Mouse (Mus musculus) kidney, adult 11 months (tissue): ENCODE results near the gene Elovl3.
"Not testable (repeated sequence)": the region's sequence is repeated elsewhere in the genome, so short reads cannot be mapped to it uniquely, and the experiment has no call there.

ENCODE experiments used
- DNase-seq: peaks from one replicate; pipeline ENCODE4 v3.0.0; 2022

Gene Elovl3

DNA sequence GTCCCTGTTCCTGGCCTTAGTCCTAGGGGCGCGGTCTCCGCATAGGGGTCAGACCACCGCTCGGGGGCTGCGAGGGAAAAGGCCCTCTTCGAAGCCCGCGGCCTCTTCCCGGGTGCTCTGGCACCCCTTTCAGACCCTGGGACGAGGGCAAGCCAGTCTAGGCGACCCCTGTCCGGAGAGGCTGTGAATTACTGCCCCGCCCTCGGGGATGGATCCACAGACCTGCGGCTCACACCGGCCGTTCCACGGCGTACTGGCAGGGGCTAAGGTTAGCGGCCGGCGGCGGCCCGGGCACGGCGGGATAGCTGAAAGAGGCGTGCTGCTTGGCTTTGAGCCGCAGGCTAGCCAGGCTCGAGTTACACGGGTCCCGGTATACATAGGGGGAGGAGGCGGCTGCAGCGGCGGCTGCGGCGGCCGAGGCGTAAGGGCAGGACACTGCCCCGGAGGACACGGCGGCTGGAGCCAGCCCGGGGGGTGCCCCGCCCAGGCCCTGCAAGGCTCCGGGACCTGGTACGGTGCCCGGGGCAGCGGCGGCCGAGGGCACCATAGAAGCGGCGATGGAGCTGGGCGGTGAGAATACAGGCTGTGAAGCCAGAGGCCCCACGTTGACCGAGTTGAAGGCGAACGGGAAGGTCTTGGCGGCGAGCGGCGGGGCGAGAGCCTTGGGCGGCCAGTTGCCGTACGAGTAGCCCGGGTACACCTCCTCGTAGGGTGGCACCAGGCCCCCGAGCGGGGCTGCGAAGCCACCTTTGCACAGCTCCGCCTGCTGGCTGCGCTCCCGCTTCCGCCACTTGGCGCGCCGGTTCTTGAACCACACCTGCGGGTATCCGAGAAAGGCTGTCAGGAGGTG lies 4.3 kb downstream of the Elovl3 start:
- DNase-seq: peak; percentile 61

DNA sequence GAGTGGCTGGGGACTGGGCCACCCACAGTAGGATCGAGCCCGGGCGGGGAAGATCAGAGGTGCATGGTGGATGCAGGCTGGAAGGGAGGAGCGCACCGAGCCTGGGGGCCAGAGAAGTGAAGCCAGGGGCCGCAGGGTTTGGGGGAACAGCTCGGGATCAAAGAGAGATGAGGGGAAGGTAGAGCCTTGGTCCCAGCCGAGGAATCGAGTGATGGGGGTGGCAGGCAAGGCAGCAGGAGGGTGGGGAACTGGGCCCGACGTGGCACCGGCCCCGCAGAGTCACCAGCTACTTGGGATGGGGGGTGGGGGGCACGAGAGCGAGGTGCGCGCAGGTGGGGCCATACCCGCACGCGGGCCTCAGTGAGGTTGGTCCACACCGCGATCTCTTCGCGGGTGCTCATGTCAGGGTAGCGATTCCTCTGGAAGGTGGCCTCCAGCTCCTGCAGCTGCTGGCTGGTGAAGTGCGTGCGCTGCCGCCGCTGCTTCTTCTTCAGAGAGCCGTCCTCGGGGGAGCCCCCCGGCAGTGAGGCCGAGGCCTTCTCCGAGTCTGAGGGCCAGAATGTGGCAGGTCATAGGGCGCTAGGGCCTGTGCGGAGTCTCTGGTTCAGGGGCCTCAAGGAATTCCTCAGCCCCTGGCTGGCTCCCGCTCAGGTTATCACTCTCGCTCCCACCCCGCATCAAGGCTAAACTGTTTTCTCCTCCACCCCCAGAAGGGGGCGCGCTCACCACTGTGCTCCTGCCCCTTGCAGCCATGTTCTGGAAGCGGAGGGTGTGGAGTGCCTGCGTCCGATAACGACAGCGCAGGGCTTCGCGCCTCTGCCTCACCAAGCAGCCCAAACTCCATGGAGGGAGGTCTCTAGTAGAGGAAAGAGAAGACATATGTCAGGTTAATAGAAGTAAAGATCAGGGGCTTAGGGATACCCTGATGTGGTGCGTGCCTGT lies 5.2 kb downstream of the Elovl3 start:
- DNase-seq: peak; percentile 39

DNA sequence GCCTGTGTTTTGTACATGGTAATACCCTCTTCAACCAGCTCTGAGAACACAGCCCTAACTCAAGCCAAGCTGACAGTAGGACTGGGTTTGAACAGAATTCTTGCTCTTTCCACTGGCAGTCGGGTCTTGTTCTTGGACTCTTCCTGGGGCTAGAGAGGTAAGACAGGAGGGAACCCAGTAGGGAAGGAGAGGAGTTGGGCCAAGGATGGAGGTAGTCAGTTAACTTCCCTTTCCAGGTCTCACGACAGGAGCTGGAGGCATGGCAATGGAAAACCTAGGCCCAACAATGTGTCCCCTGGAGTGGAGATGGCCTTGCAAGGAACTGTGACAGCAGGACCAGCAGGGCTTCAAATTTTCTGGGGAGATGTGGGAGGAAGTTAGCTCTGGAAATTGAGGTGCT lies 8.6 kb downstream of the Elovl3 start:
- no peak for DNase-seq

DNA sequence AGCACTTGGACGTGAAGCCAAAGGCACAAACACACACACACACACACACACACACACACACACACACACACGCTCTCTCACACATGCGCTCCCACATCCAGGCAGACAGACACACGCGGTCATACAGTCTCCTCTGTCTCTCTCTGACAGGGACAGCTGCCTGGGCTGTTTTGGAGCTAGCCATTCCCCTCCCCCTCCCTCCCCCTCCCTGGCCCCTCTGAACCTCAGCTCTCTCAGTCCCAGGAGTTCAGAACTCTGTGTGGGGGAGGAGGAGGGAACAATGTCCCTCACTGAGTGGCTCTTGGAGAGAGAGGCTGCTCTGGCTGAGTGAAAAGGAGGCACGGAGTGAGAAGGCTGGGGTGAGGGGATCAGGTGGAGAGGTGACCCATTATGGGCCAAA lies 9.4 kb downstream of the Elovl3 start:
- DNase-seq: no peak

DNA sequence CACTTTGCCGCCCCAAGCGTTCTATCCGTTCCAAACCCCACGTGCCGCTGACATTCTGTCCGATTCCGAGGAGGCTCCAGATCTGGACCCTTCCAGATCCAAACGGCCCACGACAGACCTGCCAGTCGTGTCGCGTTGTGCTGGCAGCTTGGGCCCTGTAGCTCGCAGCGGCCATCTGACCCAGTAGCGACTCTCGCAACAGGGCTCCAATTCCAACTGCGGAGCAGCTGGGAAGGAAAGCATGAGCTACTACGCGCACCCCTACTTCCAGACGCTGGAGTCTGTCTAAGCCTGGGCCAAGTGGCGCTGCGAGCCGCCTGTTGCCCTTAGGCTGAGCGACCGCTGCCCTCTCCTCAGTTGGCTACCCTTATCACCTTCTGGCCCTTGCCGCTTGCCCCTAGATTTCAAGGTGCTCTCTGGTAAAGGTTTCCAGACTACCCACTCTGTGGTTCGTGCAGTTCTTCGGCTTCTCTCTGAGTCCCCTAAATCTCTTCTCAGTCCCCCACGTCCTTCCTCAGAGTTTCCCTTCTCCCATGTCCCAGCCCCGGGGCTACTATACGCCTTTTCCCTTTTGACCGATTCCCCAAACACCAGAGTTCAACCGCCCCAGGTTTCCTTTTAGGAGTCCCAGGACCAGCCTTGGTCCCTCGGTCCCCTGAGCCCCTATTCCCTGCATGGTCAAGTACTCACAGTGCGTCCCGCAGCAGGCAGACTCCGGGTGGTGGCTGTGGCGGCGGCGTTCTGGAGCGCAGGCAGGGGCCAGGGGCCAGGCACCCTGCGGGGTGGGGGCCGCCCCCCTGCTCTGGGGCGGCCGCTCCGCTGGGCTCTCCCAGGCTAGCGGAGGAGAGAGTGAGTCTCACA lies 16.0 kb downstream of the Elovl3 start, which contains the start of gene Pitx3:
Gene Pitx3 (minus strand): TSS at position 816 of the 861 bp plus-strand sequence.
- DNase-seq: peak; percentile 8

DNA sequence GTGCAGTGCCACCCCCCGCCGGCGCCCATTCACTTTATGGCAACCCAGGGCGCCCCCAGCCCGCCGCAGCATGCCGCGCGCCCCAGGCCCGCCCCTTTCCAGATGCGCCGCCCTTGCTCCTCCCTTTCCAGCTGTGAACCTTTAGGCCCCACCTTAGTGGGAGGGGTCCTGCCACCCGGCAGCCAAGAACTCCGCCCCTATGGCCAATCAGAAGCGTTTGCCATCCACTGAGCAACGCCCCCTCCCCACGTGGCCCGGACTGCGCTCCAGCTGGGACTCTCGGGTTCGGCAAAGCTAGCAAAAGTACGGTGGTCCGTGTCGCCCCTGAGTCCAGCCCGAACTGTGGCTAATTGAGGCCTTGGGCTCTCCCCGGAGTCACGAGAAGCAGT lies 16.7 kb downstream of the Elovl3 start:
- peak; percentile 83 for DNase-seq

DNA sequence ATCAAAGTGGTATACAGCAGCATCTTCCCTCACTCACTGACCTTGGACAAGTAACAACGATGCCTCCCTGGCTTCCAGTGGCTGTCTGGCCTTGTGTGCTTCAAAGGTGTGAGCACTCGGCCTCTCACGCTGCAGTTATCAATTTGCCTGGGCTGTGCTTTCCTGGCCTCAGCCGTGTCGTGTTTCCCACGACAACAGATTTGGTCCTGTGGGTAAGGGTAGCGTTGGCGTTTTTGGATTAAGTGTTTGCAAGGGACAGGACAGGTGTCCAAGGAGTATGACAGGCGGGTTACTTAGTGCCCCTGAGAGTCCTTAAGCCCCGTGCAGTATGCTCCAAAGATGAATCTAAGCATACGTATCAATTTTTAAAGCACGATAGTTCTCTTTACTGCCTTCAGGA lies 17.4 kb downstream of the Elovl3 start:
- no peak for DNase-seq

DNA sequence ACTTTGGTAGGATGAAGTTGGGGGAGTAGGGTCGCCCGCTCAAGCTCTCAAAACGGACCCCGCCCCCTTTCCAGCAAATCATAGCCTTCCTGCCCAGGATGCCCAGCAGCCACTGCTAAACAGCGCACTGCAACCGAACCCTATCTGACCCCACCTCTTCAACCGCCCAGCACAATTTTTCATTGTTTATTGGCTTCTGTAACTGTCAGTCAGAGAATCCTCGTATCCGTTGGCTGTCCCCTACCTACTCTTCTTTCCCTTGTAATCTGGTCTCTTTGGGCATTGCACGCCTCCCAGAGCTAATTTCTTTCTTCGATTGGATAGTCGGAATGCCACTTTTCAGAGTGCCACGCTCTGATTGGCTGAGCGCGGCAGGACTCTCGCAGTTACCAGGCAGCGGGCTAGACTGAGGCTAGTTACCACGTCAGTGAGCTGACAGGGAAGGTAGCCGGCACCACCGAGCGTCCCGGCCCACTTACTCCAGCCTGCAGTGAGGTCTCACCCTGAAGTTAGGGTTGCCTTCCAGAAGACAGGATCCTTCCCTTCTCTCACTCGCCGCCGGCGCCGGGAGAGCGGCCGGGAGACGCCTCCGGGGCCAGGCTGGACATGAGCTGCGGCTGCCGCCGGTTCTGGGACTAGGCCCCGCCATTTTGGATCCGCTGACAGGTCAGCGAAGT lies 20.6 kb downstream of the Elovl3 start, which contains the start of gene Gbf1:
Gene Gbf1 (plus strand): TSS at position 383 of the 677 bp plus-strand sequence.
- DNase-seq: peak; percentile 99

DNA sequence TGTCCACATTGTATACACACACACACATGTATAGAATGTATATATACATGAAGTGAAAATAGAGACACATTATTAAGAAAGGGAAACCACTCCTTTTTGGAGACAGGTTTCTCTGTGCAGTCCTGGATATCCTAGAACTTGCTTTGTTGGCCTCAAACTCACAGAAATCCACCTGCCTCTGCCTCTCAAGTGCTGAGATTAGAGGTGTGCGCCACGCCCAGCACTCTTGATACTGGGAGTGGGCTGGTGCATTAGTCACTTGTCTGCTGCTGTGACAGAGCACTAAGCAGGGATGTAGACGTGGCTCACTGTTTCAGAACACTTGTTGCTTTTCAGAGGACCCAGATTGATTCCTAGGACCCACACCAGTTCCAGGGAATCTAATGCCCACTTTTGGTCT lies 34.3 kb downstream of the Elovl3 start:
- no peak for DNase-seq

DNA sequence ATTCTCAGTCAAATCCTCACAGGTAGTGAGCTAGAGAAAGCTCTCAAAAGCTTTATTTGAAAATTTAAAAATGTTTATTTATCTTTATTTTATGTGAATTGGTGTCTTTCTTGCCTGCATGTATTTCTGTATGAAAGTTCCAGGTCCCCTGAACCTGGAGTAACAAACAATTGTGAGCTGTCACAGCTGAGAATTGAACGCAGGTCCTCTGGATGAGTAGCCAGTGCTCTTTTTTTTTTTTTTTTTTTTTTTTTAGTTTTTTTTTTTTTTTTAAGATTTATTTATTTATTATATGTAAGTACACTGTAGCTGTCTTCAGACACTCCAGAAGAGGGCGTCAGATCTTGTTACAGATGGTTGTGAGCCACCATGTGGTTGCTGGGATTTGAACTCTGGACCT lies 35.5 kb downstream of the Elovl3 start:
- DNase-seq: not testable (repeated sequence)

DNA sequence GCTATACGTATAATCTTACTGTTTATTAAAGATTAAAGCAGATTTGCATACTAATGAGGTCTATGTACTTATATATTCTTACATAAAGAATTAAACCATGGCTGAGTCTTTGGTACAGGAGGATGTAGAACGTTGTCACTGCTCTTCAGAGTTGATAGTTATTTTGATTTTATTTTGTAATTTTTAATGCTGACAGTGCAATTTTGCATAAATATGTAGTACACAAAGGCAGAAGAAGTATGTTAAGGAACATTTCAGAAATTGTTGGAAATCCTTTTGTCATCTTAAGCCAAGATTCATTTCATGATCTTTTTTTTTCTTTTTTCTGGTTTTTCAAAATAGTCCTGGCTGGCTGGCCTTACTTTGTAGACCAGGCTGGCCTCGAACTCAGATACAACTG lies 37.7 kb downstream of the Elovl3 start:
- DNase-seq: no peak

DNA sequence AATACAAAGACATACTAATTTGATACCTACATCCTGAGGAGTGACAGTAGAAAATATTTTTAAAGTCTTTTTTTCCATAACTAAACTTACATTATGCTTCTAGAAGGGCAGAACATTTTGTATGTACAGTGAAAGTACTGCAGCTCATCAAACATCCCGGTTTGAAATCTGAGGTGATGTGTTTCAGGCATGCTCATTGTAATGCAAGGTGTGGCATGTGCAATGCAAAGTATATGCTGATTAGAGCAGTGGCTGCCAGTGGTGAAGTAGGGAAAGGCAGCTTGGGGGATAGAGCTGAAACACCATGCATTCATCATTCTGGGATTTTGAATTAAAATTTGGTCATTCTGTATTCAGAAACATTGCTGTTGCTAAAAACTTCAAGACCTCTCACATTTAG lies 38.2 kb downstream of the Elovl3 start:
- DNase-seq: no peak

DNA sequence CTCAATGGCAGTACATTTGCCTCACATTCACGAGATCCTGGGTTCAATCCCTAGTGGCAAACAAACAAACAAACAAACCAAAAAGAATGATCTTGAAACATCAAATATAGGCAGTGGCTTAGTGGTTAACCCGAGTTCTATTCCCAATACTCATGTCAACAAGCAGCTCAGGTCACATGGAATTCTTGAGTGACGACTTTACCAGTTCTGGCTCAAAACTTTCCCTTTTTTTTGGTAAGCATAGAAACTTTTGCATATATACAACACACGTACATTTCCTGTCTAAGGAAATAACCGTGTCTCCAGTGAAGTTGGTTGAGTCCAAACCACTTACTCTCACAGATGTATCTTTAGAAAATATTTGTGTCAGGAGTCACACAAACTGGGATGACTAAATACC lies 40.8 kb downstream of the Elovl3 start:
- DNase-seq: no peak

DNA sequence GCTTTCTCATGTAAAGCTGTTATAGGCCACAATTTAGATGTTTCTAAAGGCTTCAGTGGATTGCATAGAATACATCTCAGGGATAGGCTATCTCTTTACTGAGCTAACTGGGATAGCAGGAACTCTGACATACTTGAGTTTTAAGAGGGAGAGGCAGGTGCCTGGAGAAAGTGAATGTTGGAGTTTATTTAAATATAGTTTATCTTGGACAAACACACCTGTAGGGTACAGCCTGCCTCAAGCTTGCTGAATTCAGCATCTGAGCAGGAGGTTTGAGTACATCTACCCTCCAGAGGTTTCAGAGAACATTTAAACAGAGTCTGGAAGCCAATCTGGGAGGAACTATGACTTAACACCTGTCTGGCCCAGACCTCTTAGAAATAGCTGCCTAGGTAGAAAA lies 43.5 kb downstream of the Elovl3 start:
- DNase-seq: no peak

DNA sequence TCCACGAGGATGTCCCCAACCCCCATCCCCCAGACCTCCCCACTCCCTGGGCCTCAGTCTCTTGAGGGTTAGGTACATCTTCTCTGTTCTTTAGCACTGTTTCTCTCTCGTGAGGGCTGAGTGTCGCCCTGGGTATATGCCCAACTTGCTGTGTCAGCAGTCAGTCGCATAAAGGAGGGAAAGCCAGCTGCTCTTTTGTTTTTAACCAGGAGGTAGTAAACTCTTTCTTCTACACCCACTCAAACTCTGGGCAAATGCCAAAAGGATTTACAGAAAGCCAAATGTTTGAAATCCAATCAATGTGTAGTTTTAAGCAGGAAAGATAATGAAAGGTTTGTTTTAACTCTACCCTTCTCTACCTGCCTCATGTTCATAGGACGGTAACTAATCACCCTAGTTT lies 45.3 kb downstream of the Elovl3 start:
- no peak for DNase-seq

DNA sequence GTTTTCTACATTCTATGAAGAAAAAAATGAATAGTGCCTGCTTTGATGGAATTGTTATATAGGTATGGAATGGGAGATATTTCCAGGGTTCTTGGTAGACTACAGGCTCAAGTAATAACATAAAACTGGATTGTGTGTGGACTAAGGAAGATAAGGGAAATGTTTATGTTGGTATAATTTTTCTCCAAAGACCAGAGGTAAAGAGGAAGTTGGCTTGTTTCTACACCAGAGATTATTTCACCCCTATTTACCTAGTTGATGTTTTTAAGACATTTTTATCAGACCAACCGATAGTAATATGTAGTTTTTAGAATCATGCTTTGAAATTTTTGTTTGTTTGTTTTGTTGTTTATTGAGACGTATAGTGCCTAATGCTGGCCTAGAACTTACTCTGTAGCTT lies 48.6 kb downstream of the Elovl3 start:
- no peak for DNase-seq

DNA sequence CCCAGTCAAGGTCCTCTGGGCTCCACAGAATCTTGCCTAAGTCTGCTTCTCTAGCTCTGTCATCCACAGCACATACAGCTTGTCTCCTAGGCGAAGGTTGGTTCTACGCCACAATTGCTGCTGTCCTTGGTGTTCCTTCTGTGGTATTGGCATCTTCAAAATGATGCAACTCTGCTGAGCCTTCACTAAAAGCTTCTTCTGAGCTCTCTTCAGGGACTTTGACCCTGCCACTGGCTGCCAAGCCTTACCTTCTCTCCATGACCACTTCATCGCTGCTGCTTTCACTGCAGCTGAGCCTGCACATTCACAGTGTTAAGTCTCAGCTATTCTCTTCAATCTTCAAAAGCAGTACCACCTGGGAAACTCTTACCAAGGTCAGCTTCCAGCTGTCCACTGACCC lies 50.5 kb downstream of the Elovl3 start:
- DNase-seq: peak; percentile 71
